Mouse (Mus musculus) hindbrain, embryonic 10.5 days (tissue): ENCODE measurements around the gene Bmp7. TPM values are rescaled to one million over a fixed set of nuclear protein-coding genes. Genes with fewer than 3 reads are reported as not detected.

Experiments used
- DNase-seq: peaks from one replicate; pipeline ENCODE4 v3.0.0-alpha.2; 2017; ENCODE audit warnings: low spot score
- H3K27ac ChIP-seq: fragments of 300-500 bp; sonication (generic); 2 replicates; pipeline ENCODE4 v1.5.1; 2016; ENCODE audit warnings: mild to moderate bottlenecking, moderate library complexity
- H3K27me3 ChIP-seq: fragments of 300-500 bp; sonication (generic); 2 replicates; pipeline ENCODE4 v1.6.1; 2016; ENCODE audit warnings: mild to moderate bottlenecking; ENCODE audit not compliant: poor library complexity, insufficient read depth, severe bottlenecking
- H3K36me3 ChIP-seq: fragments of 300-500 bp; sonication (generic); 2 replicates; pipeline ENCODE4 v1.6.1; 2016; ENCODE audit warnings: mild to moderate bottlenecking, moderate library complexity
- H3K4me1 ChIP-seq: fragments of 300-500 bp; sonication (generic); replicated peaks from 2 replicates; pipeline ENCODE4 v1.6.1; 2016; ENCODE audit warnings: mild to moderate bottlenecking
- H3K4me3 ChIP-seq: fragments of 300-500 bp; sonication (generic); 2 replicates; pipeline ENCODE4 v1.5.1; 2016; ENCODE audit warnings: mild to moderate bottlenecking, moderate library complexity
- H3K9me3 ChIP-seq: fragments of 300-500 bp; sonication (generic); 2 replicates; pipeline ENCODE4 v1.6.1; 2016; ENCODE audit warnings: mild to moderate bottlenecking, moderate library complexity
- WGBS: fragments of 180-500 bp; shearing (Covaris S2); methylation state at CpG from one replicate; pipeline ENCODE4 v1.1.7; 2016; 5-methylcytosine and 5-hydroxymethylcytosine counted together
- polyA plus RNA-seq: library from polyadenylated mRNA; unstranded; fragments of >200 nt; fragmentation: Nextera tagmentation; extraction: Ambion mirVana; gene quantifications from 2 replicates; pipeline ENCODE4 v1.2.1, GENCODE M21; 2016

Bmp7 gene
- polyA plus RNA-seq, 1 experiment from 2014 or later = 12.9 TPM

GRCm38 (mm10) chr2:172965249-172965648 is 25.1 kb upstream of the Bmp7 start:
- 43% methylated on average over 11 of the region's 11 CpGs for WGBS
- peaks cover 23% of the 10 kb centered on the region for H3K4me1 ChIP-seq
- no peaks in the 10 kb centered on the region for H3K36me3 ChIP-seq
- no peak for DNase-seq
- H3K27ac ChIP-seq = peak overlapping the region; percentile 53; the same call in 1 of the 2 replicates
- H3K4me3 ChIP-seq = no peak overlapping the region
- 0 out of 2 replicates have a peak, but pooled peaks cover 4% of the 10 kb centered on the region for H3K9me3 ChIP-seq
- no peaks in the 10 kb centered on the region; the same call in 1 of the 2 replicates for H3K27me3 ChIP-seq

DNA sequence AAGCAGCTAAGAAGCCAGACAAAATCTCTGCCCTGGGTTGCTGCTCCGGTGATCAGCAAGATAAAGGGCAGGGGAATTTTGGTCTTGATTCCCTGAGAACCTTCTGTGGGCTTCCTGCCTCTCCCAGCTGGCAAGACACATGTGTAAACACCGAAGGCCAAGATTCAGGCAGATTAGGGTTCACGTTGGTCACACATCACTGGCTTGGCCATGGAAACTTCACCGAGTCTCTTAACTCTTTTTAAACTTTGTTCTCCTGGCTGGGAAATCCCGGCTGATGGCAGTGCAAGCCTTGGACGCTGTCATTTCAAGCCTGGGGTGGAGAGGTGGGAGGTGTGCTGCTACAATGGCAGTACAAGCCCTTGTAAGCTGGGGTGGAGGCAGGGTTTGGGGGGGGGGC is 21.1 kb upstream of the Bmp7 start:
- Histone ChIP-seq H3K4me3 (no peak overlapping the region), H3K27me3 (no peaks in the 10 kb centered on the region; the same call in 1 of the 2 replicates), H3K36me3 (no peaks in the 10 kb centered on the region), H3K4me1 (peaks cover 42% of the 10 kb centered on the region), H3K27ac (no peak overlapping the region), H3K9me3 (peaks cover 18% of the 10 kb centered on the region)
- DNase-seq = no peak
- 52% methylated on average over 6 of the region's 6 CpGs for WGBS

- Histone ChIP-seq H3K9me3 (peaks cover 20% of the 10 kb centered on the region), H3K36me3 (no peaks in the 10 kb centered on the region), H3K27ac (no peak overlapping the region), H3K4me1 (peaks cover 37% of the 10 kb centered on the region), H3K4me3 (no peak overlapping the region), H3K27me3 (no peaks in the 10 kb centered on the region; the same call in 1 of the 2 replicates)
- 89% methylated on average over 3 of the region's 3 CpGs for WGBS
- DNase-seq = no peak
Measured at GRCm38 (mm10) chr2:172960350-172960749, 20.2 kb upstream of the Bmp7 start.

DNA sequence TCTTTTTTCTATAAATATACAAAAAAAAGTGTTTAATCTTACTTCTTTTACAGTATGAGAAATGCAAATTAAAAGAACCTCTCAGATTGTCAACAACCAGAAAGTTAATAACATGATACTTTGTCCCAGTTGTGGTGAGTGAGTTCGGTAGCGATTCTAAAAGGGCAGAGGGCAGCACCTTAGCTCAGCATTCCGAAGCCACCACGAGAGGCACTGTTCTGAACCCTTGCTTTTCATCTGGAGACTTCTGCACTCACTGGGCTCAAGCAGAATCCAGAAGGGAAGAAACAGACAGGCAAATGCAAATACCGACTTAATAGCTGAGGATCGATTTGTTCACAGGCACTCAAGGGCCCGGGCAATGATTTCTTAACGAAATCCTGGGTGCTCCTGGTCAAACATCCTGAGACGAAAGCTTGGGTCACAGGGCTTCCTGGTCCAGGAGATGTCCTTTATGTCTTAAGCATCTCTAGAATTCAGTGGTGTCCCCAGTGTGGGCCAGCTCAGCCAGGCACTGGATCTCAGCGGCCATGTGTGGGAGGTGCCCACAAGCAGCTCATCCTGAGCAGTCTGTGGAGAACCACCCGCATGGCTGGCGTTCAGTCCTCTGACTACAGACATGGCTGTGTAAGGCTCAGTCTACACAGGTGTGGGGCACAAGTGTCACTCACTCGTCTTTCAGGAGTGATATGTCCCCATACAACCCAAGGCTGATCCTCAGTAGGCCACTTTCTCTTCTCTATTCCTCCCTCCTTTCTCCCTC is 19.1 kb upstream of the Bmp7 start:
- Histone ChIP-seq H3K4me3 (no peak overlapping the region), H3K9me3 (peaks cover 20% of the 10 kb centered on the region), H3K36me3 (no peaks in the 10 kb centered on the region), H3K27me3 (no peaks in the 10 kb centered on the region; the same call in 1 of the 2 replicates), H3K4me1 (peaks cover 32% of the 10 kb centered on the region), H3K27ac (peak overlapping the region; percentile 74)
- 49% methylated on average over 13 of the region's 13 CpGs for WGBS
- DNase-seq = no peak

- Histone ChIP-seq H3K9me3 (peaks cover 20% of the 10 kb centered on the region), H3K36me3 (no peaks in the 10 kb centered on the region), H3K4me3 (no peak overlapping the region), H3K4me1 (peaks cover 30% of the 10 kb centered on the region), H3K27me3 (no peaks in the 10 kb centered on the region; the same call in 1 of the 2 replicates), H3K27ac (peak overlapping the region; percentile 74)
- peak; percentile 48 for DNase-seq
- WGBS = 10% methylated on average over 5 of the region's 5 CpGs
Measured at GRCm38 (mm10) chr2:172958579-172958978, 18.5 kb upstream of the Bmp7 start.

GRCm38 (mm10) chr2:172951976-172952375 is 11.9 kb upstream of the Bmp7 start:
- Histone ChIP-seq H3K4me1 (peaks cover 17% of the 10 kb centered on the region), H3K9me3 (peaks cover 10% of the 10 kb centered on the region), H3K27ac (no peak overlapping the region), H3K36me3 (no peaks in the 10 kb centered on the region), H3K4me3 (no peak overlapping the region), H3K27me3 (peaks cover 21% of the 10 kb centered on the region)
- no peak for DNase-seq
- WGBS = 85% methylated on average over 2 of the region's 2 CpGs

GRCm38 (mm10) chr2:172950722-172951121 is 10.6 kb upstream of the Bmp7 start:
- no peak for DNase-seq
- H3K9me3 ChIP-seq = no peaks in the 10 kb centered on the region; the same call in 1 of the 2 replicates
- peaks cover 17% of the 10 kb centered on the region for H3K4me1 ChIP-seq
- 39% methylated on average over 11 of the region's 11 CpGs for WGBS
- H3K4me3 ChIP-seq = no peak overlapping the region
- no peaks in the 10 kb centered on the region for H3K36me3 ChIP-seq
- no peak overlapping the region for H3K27ac ChIP-seq
- peaks cover 30% of the 10 kb centered on the region for H3K27me3 ChIP-seq

DNA sequence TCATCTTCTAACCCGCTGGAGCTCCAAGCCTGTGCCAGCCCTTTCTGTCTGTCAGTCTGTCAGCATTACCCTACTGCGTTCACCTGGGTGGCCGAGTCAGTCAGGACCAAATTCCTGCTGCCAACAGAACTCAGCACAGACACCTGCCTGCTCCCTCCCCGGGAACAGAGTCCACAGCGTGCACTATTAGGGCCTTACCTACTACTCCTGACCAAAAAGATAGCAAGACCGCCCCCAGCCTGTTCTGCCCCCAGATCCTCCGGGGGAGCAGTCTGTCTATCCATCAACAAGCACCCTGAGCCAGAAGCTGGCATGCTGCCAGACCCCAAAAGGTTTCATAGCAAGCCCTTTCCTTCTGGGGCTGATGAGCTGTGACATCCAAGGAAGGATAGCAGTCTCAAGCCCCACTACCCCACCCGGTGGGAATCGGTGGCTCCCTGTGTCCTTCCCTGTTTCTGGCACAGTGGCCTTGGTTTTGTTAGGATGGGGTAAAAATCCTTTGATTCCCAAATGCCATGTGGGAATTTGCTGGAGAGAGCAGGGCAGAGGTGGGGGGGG is 10.1 kb upstream of the Bmp7 start:
- no peak for DNase-seq
- Histone ChIP-seq H3K4me1 (peaks cover 17% of the 10 kb centered on the region), H3K4me3 (no peak overlapping the region), H3K27me3 (peaks cover 35% of the 10 kb centered on the region), H3K36me3 (no peaks in the 10 kb centered on the region), H3K9me3 (no peaks in the 10 kb centered on the region; the same call in 1 of the 2 replicates), H3K27ac (peak overlapping the region; percentile 40)
- WGBS = 66% methylated on average over 9 of the region's 9 CpGs

GRCm38 (mm10) chr2:172949051-172949450 is 8.9 kb upstream of the Bmp7 start:
- Histone ChIP-seq H3K27ac (no peak overlapping the region), H3K36me3 (no peaks in the 10 kb centered on the region), H3K27me3 (peaks cover 47% of the 10 kb centered on the region), H3K4me1 (peaks cover 14% of the 10 kb centered on the region), H3K9me3 (no peaks in the 10 kb centered on the region; the same call in 1 of the 2 replicates), H3K4me3 (no peak overlapping the region)
- no peak for DNase-seq
- WGBS = 47% methylated on average over 5 of the region's 5 CpGs

- Histone ChIP-seq H3K27me3 (peaks cover 98% of the 10 kb centered on the region), H3K4me1 (peaks cover 65% of the 10 kb centered on the region), H3K36me3 (no peaks in the 10 kb centered on the region), H3K9me3 (no peaks in the 10 kb centered on the region), H3K4me3 (peak overlapping the region; percentile 63), H3K27ac (peak overlapping the region; percentile 84)
- WGBS = under 1% methylated on average over 13 of the region's 13 CpGs
- DNase-seq = no peak
Measured at GRCm38 (mm10) chr2:172940799-172941163, 660 bp upstream of the Bmp7 start.

DNA sequence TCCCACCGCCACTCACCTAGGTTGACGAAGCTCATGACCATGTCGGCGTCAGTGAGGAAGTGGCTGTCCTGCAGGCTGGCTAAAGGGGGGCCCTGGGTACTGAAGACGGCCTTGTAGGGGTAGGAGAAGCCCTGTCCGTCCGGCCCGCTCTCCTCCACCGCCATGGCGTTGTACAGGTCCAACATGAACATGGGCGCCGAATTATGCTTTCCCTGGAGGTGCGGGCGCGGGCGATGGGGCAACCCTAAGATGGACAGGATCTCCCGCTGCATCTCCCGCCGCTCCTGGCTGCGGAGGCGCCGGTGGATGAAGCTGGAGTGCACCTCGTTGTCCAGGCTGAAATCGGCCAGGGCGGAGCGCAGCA is 500 bp downstream of the Bmp7 start:
- Histone ChIP-seq H3K27me3 (peaks cover 98% of the 10 kb centered on the region), H3K9me3 (no peaks in the 10 kb centered on the region), H3K4me1 (peaks cover 76% of the 10 kb centered on the region), H3K27ac (peak overlapping the region; percentile 84), H3K4me3 (peak overlapping the region; percentile 63), H3K36me3 (no peaks in the 10 kb centered on the region)
- no peak for DNase-seq
- under 1% methylated on average over 26 of the region's 26 CpGs for WGBS

DNA sequence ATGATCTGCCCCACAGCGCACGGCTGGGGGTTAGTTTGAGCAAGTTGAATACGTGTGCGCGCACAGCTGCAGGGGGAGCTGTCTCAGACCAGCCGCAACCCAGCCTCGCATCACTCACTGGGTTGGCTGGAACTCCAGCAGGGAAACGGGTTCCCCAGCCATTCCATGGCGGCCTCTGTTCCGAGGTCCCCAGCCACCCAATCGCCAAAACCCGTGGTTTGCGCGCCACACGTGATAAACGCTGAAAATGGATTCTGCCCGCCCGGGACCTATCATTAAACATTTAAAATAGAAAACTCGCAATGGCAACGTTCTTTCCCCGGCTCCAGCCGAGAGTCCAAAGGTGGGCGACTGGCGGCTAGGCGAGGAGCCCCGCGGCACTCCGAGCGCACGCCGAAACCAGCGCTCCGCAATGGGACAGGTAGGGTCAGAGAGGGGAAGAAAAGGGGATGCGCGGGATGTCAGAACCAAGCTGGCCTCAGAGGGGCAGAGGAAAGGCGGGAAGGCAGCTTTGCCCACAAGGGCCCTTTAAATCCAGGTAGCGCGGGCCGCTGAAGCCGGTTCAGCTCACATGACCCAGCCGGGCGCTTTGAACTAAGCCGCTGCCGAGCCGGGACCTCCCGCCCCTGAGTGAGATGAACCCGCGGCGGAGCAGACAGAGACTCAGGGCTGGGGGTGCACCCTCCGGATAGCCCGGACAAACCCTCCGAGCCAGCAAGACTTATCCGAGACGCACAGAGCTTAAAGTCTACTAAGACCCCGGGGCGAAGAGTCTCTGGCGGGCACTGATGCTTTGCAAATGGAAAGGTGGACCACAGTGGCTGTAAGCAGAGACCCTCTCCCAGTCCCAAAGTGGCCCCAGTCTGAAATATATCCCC is 1.1 kb downstream of the Bmp7 start:
- under 1% methylated on average over 57 of the region's 57 CpGs for WGBS
- H3K27me3 ChIP-seq = peaks cover 99% of the 10 kb centered on the region
- H3K36me3 ChIP-seq = no peaks in the 10 kb centered on the region
- H3K4me3 ChIP-seq = peak overlapping the region; percentile 63
- DNase-seq = peak; percentile 65
- H3K9me3 ChIP-seq = no peaks in the 10 kb centered on the region
- H3K4me1 ChIP-seq = peaks cover 82% of the 10 kb centered on the region
- peak overlapping the region; percentile 84 for H3K27ac ChIP-seq
